Mouse (Mus musculus): ENCODE measurements around the gene Dio1.

Gene Dio1

GRCm38 (mm10) chr4:107306966-107307365, at the start of gene Dio1:
Dio1 (minus strand) TSS chr4:107307169.
- no peak for DNase-seq

- DNase-seq, result no peak
Measured at GRCm38 (mm10) chr4:107354543-107354942, 47.6 kb upstream of the Dio1 start.

- DNase-seq, result no peak
Measured at GRCm38 (mm10) chr4:107354126-107354525, 47.2 kb upstream of the Dio1 start.

- no peak for DNase-seq
Measured at GRCm38 (mm10) chr4:107353612-107354011, 46.6 kb upstream of the Dio1 start.

GRCm38 (mm10) chr4:107351368-107351767, 44.4 kb upstream of the Dio1 start:
- DNase-seq, result no peak

GRCm38 (mm10) chr4:107349311-107350008, 42.5 kb upstream of the Dio1 start:
- peak; percentile 20 for DNase-seq

GRCm38 (mm10) chr4:107348529-107349310, 41.8 kb upstream of the Dio1 start:
- no peak for DNase-seq

GRCm38 (mm10) chr4:107347221-107347620, 40.3 kb upstream of the Dio1 start:
- no peak for DNase-seq

GRCm38 (mm10) chr4:107344612-107345011, 37.6 kb upstream of the Dio1 start:
- DNase-seq, result no peak

- DNase-seq, result no peak
Measured at GRCm38 (mm10) chr4:107341354-107341753, 34.4 kb upstream of the Dio1 start.

- no peak for DNase-seq
Measured at GRCm38 (mm10) chr4:107337455-107337854, 30.5 kb upstream of the Dio1 start.

GRCm38 (mm10) chr4:107336356-107336755, 29.4 kb upstream of the Dio1 start:
- no peak for DNase-seq

- peak; percentile 26 for DNase-seq
Measured at GRCm38 (mm10) chr4:107333514-107333913, 26.5 kb upstream of the Dio1 start.

GRCm38 (mm10) chr4:107328530-107328929, 21.6 kb upstream of the Dio1 start:
- DNase-seq, result no peak

GRCm38 (mm10) chr4:107323113-107323512, 16.1 kb upstream of the Dio1 start:
- DNase-seq, result no peak

GRCm38 (mm10) chr4:107321041-107321440, 14.1 kb upstream of the Dio1 start:
- no peak for DNase-seq

GRCm38 (mm10) chr4:107318646-107319045, 11.7 kb upstream of the Dio1 start:
- no peak for DNase-seq

- DNase-seq, result no peak
Measured at GRCm38 (mm10) chr4:107314479-107314805, 7.5 kb upstream of the Dio1 start.

- DNase-seq, result peak; percentile 91
Measured at GRCm38 (mm10) chr4:107313690-107314478, 6.9 kb upstream of the Dio1 start, which contains the start of gene Yipf1. Yipf1 (plus strand) TSS chr4:107314363.

- no peak for DNase-seq
Measured at GRCm38 (mm10) chr4:107303531-107303930, 3.4 kb downstream of the Dio1 start.

- DNase-seq, result peak; percentile 13
Measured at GRCm38 (mm10) chr4:107302832-107303231, 4.1 kb downstream of the Dio1 start.

GRCm38 (mm10) chr4:107302221-107302620, 4.7 kb downstream of the Dio1 start:
- DNase-seq, result no peak

GRCm38 (mm10) chr4:107300902-107301555, 5.9 kb downstream of the Dio1 start:
- DNase-seq, result no peak
